Mouse (Mus musculus) left cerebral cortex, postnatal 14 days (tissue): ENCODE data around the gene Rnaseh2a. TPM values are rescaled to one million over a fixed set of nuclear protein-coding genes. Genes with fewer than 3 reads are reported as not detected.

ENCODE experiments used
- DNase-seq, 2 experiments: peaks; one replicate each; pipeline ENCODE4 v3.0.0; 2021 to 2022; ENCODE audit warnings: low spot score in 2 of 2, mixed read lengths in 1 of 2
- intact Hi-C: fragments of 180-260 bp; cut with DNase I; formaldehyde crosslinking; loops from one replicate; pipeline ENCODE4 v1.15.1; 2025
- total RNA-seq, 2 experiments: library from RNA; stranded (reverse); gene quantifications; 2 replicates each; pipeline ENCODE4 v1.2.3; 2021

Rnaseh2a gene
- total RNA-seq, 2 experiments from 2014 or later: 38.1 to 52.0 TPM

GRCm38 (mm10) chr8:84973079-84973478, 3.5 kb upstream of the Rnaseh2a start:
- no peak for DNase-seq
- intact Hi-C loops: no loop called here

DNA sequence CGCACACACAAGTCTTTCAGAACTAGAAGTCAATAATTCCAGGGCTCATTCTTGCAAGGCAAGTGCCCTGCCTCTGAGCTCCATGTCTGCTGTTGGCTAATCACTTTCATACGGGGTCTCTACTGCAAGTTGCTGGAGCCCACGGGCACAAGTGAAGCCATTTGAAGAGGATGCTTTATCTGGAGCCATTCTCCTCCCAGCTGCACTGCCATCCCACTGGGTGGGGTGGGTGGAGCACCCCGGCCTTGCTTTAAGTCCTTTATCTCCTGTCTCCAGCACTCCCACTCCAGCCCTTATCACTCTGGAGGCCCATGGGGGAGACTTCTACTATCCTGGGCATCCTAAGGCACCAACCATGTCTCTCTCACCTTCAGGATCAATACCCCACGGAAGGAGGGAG, 1.3 kb upstream of the Rnaseh2a start:
- intact Hi-C loops: no loop called here

DNA sequence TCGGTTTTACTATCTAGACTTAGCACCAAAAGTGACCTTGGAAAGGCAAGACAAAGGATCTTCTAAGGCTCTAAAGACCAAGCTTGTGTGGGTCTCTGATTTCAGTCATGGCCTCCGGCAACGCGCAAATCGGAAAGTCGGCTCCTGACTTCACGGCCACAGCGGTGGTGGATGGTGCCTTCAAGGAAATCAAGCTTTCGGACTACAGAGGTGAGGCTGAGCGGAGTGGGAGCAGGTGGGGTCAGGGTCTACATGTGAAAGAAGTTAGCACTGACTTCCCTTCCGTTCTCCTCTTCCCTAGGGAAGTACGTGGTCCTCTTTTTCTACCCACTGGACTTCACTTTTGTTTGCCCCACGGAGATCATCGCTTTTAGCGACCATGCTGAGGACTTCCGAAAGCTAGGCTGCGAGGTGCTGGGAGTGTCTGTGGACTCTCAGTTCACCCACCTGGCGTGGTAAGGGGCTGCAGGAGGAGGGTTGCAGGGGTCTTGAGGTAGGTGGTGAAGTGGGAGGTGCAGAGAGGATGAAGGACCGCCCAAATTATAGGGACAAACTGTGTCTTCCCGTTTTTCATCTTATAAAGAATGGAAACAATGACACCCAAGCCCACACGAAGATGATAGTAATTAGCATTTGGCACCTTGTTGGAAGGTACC, 696 bp upstream of the Rnaseh2a start:
- no peak for DNase-seq
- intact Hi-C loops: no loop called here

More for the DNA sequence above, 1.3 kb upstream of the Rnaseh2a start:
- no peak for DNase-seq

DNA sequence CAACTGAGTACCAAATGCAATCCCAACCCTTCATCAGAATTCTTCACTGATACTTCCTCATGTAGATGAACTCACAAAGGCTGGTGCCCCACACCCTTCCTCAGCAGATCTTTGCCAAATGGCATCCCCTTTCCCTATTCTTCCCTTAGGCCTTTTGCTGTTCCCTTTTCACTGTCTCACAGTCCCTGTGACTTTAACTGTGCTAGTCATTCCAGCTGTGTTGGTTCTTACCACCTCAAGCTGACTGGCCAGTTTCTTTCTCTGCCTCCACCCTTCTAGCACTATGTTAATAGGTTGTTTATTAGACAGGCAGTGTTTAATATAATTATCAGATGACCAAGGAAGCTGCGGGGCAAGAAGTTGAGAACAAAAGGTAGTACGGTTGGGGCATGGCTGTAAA, 917 bp downstream of the Rnaseh2a start:
- DNase-seq: no peak
- intact Hi-C loops: no loop called here

- intact Hi-C loops: no loop called here
- DNase-seq: no peak
Measured at GRCm38 (mm10) chr8:84967532-84968304, 1.8 kb downstream of the Rnaseh2a start.

DNA sequence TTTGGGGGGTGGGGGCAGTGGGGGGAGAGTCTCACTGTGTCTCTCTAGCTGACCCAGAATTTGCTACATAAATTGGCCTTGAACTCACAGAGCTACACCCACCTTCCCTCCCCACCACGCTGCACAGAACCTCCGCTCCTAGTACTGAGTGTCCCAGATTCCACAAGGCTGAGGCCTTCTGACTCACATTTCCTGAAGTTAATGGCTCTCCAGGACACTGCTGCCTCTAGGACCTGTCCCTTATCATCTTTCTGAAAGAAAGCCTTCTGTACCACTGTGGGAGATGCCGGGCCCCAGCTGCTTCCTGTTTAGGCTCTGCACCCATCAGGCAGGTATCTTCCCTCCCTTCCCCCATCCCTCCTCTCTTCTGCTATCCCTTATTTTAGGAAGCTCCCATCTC, 3.0 kb downstream of the Rnaseh2a start:
- DNase-seq: no peak
- intact Hi-C loops: no loop called here

- intact Hi-C loops: no loop called here
- peak; percentile 95 to 96 for DNase-seq
Measured at GRCm38 (mm10) chr8:84965731-84966291, 3.8 kb downstream of the Rnaseh2a start.

DNA sequence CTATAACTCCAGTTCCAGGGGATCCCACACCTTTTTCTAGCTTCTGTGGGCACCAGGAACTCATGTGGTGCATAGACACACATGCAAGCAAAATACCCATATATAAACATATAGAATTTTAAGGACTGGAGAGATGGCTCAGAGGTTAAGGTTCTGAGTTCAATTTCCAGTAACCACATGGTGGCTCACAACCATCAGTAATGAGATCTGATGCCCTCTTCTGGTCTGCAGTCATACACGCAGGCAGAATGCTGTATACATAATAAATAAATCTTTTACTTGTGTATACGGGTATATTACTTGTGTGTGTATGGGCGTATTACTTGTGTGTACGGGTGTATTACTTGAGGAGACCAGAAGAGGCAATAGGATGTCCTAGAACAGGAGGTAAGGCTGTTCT, 5.6 kb downstream of the Rnaseh2a start:
- intact Hi-C loops: no loop called here
- no peak for DNase-seq

DNA sequence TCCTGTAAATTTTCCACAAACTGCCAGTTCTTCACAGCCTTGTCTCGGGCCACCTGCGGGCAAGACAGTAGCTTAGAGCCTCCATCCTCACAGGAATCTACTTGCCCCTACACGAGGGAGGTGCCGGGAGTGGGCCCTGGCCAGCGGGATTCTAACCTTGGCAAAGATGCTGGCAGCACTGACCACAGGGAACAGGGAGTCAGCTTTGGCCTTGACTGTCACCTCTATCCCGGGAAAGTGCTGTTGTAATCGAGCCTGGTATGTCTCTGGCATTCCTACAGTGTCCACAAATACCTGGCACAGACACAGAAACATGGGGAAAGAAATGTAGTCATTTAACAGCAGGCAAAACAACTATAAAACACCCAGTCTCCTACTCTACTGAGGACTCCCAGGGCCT, 9.8 kb downstream of the Rnaseh2a start:
- intact Hi-C loops: no loop called here
- DNase-seq: no peak

GRCm38 (mm10) chr8:84956768-84957167, 12.8 kb downstream of the Rnaseh2a start:
- DNase-seq: peak; percentile 86 to 89
- intact Hi-C loops: no loop called here

DNA sequence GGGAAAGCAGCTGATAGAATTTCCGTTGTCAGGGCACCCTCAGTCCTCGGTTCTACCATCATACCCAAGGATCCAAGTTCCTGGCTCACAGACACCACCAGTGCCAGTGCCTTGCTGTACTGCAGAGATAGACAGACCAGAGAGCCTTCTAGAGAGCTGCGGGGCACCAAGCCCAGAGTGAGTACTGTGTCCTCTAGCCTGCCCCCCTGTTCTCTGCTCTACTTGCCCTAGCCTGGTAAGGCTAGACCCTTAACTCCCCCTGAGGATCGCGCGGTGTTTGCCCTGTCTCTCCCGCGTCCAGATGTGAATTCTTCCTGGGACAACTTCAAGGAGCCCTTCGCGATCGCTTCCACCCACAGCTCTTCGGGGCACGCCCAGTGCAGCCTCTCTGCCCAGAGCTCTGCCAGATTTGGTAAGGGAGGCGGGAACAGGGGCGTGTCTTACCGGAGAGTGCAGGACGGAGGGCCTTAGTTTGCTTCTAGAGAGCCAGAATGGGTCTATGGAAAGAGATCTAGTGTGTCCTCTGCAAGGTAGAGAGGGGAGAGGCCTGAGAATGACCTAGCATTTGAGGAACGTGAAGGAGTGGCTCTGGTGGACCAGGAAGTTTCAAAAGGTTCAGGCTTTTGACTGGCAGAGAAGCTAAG, 16.8 kb downstream of the Rnaseh2a start:
- intact Hi-C loops: no loop called here
- no peak for DNase-seq

- DNase-seq: no peak
- intact Hi-C loops: no loop called here
Measured at GRCm38 (mm10) chr8:84949753-84950152, 19.8 kb downstream of the Rnaseh2a start.

DNA sequence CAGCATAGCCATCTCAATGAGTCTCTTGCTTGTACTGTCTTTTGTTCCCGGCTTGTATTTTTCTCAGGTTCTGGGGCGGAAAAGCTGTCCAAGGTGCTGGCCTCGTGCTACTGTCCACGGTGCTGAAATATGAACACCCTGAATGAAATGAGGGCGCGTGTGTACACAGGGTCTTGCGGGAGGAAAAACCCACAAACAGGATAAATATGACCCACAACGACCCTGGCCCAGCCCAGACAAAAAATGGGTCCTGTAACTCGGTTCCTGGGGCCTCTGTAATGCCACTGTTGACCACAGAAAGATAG, 22.4 kb downstream of the Rnaseh2a start:
- DNase-seq: no peak
- intact Hi-C loops: no loop called here

DNA sequence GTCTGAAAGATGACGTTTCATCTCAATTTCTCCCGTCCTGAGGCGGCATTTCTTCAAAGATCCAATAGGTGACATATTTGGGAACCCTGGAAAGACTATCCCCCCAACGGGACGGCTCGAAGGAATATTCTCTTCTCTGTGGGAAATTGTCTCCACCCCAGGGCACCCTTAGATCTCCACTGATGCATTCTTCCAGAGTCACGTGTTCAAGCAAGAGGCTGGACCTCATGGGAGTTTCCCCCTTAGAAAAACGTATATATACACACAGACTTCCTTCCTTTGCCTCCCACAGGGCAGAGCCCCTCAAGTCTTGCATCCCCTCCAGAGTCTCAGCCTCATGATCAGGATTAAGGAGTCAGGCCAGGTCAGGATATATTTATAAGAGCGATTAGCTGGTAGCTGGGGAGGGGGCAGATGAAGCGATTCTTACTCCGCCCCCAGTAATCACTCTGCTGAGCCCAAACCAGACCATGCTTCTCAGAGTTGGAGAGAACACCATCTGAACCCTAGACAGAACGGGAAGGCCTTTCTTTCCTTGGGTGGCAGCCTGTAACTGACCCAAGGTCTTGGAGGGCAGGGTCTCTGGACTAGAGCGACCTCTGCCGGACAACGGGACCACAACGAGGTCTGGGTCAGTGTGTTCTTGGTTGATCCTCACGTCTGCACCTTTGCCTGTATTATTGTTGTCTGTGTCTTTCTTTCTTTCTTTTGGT, 22.9 kb downstream of the Rnaseh2a start, which contains the start of gene Rtbdn:
Rtbdn (plus strand) TSS at position 464 of the 713 bp plus-strand sequence.
- intact Hi-C loops: no loop called here
- DNase-seq: no peak

GRCm38 (mm10) chr8:84945633-84946527, 23.7 kb downstream of the Rnaseh2a start:
- intact Hi-C loops: no loop called here
- peak in 1 of 2 experiments; percentile 66 for DNase-seq

- intact Hi-C loops: no loop called here
- DNase-seq: peak; percentile 86 to 91
Measured at GRCm38 (mm10) chr8:84945235-84945632, 24.3 kb downstream of the Rnaseh2a start.

DNA sequence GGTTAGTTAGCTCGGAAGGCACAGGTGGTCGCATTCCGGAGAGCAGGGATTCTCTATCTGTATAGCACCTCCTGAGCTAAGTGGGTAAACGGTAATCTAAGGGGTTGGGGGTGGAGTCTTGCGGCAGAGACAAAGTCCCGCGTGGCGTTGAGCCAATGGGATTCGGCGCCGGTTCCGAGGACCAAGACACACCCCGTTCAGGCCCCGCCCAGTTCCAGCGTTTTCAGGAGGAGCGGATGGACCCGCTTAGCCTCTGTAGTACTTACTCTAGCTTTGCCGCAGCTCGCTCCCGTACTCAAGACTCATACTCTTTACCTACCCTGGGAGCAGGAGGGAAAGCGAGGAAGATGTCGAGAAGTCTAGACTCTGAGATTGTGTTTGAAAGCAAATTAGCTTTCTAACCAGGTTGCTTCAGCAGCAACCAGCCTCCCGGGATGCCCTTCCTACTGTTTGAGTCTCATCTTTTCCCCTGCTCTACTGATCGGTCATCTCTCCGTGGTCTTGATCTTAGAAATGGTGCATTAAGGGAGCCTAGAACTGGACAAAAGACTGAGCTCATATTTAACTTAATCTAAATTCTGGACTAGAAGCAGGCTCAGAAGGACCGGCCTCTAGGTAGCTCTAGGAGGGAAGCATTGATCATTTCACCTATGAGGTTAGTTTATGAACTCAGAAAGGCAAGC, 24.9 kb downstream of the Rnaseh2a start:
- intact Hi-C loops: no loop called here
- peak; percentile 79 to 86 for DNase-seq

DNA sequence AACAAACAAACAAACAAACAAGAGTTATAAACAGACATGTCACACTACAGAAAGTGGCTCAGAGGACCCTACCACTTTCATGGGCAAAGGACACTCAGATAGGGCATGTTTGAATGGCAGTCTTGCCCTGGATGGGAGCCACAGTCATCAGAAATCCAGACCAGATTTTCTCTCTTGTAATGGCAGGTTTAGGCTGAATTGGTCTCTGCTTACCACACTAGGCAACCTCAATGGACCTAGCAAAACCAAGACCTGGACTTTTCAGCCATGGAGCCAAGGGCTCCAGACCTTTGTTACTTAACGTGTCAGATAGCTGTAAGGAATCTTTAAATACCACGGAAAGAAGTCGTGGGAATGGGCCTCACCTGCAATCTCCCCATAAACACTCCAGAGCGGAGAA, 25.9 kb downstream of the Rnaseh2a start:
- intact Hi-C loops: no loop called here
- DNase-seq: no peak
